Mouse (Mus musculus): ENCODE results near the gene P2rx5.

P2rx5 gene

DNA sequence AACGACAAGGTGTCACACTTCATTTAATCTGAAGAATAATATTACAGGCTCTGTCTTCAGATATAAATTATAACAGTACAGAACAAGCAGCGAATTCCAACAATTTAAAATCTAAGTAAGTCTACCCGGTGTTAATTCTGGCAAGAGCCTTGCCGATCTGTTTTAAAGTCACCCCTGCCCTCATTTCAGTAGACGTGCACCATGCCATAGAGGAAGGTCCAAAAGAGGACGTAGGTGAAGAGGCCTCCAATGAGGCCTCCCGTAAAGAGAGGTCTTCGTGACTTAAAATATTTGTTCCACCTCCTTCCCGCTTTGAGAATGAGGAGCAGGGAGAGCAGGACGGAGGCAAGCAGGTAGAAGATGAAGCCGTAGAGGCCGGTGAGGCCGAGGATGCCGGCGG is 16.0 kb downstream of the P2rx5 start:
- no peak for DNase-seq (ENCODE audit: low read depth)

DNA sequence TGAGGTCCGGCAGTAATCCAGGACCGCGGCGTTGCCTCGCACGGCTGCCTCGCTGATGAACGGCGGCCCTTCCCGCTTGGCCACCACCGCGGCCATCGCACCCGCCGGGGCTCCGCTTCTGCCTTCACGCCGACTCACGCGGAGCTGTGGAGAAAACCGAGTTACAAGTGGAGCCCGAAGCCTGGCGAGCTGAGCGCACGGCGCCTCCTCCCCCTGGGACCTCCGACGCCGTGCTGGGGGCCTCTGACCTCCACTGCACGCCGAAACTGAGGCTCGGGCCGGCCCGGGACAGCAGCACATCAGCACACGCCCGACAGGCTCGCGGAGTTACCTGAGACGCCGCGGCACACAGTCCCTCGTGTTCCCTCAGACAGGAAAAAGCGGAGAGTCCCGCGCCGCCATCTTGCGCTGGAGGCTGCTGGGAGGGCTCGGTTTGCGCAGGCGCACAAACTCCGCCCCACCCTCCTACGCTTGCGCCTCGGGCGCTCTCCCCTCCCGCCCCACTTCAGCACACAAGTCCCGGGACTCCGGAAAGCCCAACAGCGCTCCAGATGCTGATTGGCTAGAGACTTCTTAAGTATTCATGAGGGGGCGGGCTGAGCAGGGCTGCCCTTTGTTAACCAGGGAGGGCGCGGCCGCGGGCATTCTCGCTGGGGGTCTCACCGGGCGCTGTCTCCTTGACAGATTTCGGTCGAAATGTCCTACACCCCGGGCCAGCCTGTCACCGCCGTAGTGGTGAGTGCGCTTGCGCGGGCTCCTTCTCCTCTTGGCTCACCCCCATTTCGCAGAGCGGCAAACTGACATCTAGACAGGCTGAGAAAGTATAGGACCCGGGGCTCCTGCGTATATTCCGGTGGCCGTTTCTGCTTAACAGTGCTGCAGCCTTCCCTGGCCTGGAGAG is 16.6 kb downstream of the P2rx5 start, which contains the start of the genes Emc6 and Tax1bp3:
Emc6 (minus strand) TSS at position 430 of the 901 bp plus-strand sequence.
Tax1bp3 (plus strand) TSS at position 476 of the 901 bp plus-strand sequence.
- DNase-seq (ENCODE audit: low read depth), result peak; percentile 94

DNA sequence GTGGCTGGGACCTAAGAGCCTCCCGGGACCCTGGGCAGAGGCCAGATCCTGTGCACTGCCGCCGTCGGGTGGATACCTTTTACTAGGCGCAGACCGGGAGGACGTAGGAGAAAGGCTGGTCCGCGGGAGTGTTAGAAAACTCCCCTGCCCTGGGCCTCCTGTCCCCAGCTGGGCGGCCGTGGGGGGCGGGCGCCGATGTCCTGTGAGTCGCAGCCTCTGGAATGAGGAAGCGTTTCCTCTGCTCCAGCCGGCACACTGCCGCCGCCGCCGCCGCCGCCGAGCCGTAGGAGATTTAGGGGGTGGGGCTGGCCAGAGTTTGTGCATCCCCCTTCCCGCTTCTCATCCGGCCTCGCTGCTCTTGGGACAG is 17.3 kb downstream of the P2rx5 start:
- no peak for DNase-seq (ENCODE audit: low read depth)

DNA sequence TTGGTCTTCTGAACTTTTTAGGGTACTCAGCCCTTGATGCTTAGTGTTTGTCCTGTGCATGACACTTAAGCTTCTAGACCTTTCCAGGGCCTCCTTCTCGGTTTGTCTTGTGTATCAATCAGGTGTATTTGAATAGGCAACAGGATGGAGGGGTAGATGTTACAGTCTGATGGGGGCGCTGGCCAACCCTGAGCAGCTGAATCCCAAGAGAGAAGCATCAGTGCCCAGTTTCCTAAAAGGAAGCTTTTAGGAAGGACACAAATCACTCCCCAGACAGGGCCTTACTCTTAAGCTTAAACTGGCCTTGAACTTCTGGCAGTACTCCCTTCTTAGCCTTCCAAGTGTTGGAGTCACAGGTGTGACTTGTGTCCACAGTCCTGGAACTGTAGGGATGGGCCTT is 17.7 kb downstream of the P2rx5 start:
- DNase-seq (ENCODE audit: low read depth), result no peak

DNA sequence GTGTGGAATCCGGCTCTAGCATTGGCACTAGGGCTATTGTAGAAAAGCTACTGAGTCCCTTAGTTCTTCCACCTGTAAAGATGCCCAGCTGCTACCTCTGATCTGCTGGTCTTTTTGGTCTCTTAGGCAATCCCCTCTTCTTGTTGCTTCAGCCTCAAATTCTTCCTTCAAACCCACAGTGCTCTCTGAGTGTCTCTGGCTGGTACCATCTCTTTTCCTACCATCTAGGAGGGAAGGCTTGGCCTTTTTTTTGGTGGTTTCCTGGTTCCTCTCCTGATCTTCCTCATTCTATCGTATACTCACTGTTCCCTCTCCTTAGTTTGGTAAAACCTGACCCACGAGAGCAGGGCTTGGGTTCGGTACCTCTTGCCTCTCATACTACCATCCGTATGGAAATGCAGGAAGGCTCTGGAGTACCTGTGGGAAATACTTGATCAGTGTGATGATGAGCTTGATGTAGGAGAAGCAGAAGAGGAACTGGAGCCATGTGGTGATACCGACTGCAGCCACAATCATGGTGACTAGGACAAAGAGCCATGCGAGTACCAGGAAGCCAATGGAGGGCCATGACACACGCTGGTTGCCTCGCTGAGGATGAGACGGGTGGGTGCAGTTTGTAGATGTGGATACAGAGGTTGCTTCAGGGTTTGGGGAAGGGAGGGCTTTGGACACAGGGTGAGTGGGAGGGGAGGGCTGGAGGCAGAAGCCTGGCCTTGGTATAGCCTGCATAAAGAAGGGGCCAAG is 25.8 kb downstream of the P2rx5 start:
- DNase-seq (ENCODE audit: low read depth), result no peak

DNA sequence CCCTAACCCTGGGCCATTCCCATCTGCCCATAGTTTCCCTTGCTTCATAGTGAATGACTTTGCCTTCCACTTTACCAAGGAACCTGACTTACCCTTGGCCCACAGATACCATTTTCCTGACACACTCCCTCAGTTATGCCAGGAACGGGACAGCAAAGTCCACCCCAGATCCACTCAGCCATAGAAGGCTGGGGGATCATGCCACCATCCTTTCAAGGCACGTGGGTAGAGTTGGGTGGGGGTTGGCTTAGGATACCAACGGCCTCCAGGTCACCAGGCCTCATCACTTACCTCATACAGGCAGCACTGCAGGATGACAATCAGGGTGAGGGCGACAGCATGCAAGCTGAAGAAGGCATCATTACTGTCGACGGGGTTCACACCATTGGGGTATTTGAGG is 27.0 kb downstream of the P2rx5 start:
- DNase-seq (ENCODE audit: low read depth), result no peak

DNA sequence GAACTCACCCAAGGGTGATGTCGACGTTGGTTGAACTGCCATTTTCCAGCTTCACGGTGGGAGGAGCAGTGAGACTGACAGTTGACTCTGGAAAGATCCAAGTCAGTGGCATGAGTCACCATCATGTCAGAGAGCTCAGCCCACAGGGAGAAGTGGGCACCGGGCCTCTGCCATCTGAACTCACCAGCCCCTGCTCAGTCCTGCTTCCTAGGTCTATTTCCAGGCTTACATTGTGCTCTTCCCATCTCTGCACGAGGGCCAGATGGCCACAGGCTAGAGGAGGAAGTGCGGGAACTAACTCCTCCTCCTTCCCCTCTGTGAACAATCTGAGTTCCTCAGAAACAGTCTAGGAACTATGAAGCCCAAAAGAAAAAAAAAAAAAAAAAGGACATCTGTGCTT is 32.8 kb downstream of the P2rx5 start:
- no peak for DNase-seq (ENCODE audit: low read depth)

DNA sequence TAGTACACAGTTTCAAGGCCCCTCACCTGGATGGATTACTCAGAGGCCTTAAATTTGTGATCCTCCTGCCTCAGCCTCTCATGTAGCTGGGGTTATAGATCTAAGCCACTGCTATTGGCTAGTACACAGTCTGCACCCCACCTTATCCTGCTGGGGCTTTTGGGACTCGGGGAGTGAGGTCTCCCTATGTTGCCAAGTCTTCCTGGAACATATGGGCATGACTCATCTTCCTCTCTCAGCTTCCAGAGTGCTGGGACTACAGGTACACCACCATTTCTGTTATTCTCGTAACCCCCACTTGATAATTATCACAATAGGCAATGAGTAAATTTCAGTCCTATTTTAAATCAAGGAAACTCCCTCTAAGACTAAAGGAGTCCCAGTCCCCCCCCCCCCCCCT is 34.2 kb downstream of the P2rx5 start:
- DNase-seq (ENCODE audit: low read depth), result no peak

DNA sequence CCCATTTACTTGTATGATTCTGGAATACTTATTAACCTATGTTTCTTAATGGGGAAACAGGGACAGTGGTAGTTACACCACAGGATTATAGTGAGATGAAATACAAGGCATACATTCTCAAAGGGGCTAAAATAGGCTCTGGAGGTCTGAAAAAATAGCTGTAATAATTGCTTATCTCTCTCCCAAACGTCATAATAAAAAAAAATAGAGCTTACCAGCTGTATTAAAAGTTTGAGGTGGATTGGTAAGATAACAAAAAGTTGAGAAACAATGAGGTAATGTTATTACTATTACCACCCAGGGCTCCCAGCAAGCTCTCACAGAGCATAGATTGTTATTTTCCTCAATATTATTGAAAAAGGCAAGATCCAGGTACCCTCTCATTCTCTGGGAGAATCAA is 38.0 kb downstream of the P2rx5 start:
- no peak for DNase-seq (ENCODE audit: low read depth)

DNA sequence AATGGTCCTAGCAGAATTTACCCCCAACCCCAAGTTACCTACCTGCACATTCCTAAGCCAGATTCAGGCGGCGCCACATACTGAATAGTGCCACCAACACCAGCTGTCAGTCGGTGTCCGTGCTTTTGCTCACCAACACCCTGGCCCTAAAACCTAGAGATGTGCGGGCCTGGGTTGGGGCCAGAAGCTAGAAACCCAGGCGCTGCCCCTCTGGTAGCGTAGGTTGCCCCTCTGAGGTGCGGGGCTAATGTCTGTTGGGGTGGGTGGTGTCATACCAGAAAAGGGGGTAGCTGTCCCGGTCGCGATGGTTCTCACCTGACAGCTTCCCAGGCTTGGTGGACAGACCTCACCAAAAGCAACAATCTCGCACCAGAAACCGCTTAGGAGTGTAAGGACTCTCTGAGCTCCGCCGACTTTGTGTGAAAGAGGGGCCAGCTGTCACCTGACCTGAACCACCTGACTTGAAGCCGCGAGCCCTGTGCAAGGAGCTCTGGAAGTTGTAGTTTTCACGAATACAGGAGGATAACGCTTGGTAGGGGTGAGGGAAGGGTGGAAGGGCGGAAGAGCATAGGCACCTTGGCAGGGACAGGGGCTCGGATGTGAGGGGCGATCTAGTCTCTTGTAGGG is 38.5 kb downstream of the P2rx5 start, which contains the start of gene Ctns:
Ctns (minus strand) TSS at position 440 of the 627 bp plus-strand sequence.
- peak; percentile 74 for DNase-seq (ENCODE audit: low read depth)

DNA sequence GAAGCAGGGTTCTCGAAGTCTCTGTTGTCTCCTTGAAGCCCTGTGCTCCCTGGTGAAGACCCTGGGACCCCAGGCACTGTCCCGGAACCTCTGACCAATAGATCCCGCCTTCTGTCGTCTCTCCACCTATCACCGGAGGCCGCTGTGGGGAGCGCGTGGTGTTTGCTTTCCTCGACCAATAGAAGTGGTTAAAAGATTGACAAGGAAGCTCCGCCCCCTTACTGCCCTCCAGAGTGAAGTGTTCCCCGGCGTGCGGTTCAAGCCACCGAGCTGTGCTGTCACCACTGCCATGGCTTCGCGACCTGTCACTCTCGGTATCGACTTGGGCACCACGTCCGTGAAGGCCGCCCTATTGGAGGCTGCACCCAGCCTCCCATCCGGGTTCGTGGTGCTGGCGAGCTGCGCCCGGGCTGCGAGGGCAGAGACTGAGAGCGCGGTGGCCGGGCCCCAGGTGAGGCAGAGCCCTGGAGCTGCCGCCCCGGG is 39.0 kb downstream of the P2rx5 start, which contains the start of gene Shpk:
Shpk (plus strand) TSS at position 231 of the 483 bp plus-strand sequence.
- peak; percentile 97 for DNase-seq (ENCODE audit: low read depth)

DNA sequence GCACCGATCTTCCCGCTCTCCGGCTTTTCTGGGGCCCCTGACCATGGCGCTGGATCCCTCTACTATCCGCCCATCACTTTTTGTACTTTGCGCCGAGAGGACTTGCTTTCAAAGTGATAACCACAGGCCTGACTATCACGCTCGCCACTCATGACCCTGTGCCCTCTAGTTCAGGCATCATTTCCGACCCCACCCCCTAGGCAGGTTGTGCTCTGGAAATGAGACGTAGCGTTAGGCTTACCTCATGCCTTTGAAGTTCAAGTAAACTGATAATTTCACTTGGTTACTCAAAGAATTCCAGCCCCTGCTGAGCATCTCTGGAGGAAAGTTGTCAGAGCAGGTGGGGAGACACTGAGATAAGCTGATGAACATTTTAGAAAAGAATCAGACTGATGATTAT is 39.7 kb downstream of the P2rx5 start:
- DNase-seq (ENCODE audit: low read depth), result no peak

DNA sequence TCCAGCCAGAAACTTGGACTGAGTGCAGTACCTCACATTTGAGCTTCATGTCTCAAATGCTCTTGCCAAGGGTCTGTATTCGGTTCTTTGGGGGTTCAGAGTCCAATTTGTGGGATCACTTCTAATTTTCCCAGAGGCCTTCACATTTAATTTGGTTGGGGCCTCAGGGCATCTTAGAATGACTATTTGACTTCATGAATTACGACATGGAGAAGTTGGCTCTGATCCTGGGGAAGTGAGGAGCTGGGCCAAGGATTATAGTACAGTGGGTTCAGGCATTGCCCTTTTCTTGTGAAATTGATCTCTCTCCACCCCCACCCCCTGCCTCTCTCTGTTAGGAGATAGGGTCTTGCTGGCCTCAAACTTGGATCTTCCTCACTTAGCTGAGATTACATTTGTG is 40.8 kb downstream of the P2rx5 start:
- DNase-seq (ENCODE audit: low read depth), result no peak

DNA sequence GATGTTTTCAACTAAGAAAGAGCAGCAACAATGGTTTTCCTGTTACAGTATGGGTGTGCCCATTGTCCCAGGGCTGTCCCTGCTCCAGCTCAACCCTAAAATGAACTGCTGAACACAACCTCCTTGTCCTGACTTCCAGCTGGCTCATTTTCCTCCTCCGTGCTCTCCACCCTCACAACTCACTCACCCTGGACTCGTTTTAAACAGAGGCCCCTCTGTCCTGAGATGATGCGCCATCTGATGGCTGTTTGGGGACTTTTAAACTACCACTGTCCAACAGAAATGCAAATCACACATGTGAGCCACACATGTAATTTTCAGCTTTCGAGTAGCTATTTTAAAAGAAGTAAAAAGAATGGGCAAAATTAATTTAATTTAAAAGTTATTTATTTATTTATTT is 41.4 kb downstream of the P2rx5 start:
- DNase-seq (ENCODE audit: low read depth), result no peak

DNA sequence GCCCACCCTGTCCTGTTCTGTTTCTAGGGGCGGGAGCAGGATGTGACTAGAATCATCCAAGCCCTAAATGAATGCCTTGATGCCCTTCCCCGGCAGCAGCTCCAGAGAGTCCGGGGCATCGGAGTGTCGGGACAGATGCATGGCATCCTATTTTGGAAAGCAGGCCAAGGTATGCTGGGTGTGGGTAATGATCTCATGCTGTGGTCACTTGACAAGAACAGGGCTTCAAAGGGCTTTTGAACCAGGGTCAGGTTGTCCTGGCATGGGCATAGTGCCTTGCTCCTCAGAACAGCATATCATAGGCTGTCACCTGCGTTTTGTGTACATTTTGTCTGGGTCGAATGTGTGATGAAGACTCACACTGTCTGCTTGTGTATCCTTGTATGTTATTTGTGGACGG is 43.7 kb downstream of the P2rx5 start:
- DNase-seq (ENCODE audit: low read depth), result no peak

DNA sequence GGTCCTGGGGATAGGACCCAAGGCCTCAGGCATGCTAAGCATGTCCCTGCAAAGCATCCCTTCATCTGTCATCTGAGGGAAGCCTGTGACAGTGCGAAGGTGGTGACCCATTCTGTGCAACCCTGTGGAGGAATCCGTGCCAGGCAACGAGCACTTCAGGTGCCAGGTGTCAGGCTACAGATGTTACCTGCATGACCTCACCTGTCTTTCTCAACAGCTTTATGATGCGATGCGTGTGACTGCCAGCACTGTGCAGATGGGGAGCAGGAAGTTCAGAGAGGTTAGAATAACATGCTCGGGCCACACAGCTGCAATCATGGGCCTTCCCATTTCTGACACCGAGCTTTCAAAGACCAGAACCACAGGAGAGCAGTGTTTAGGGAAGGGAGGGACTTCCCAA is 45.0 kb downstream of the P2rx5 start:
- DNase-seq (ENCODE audit: low read depth), result no peak

DNA sequence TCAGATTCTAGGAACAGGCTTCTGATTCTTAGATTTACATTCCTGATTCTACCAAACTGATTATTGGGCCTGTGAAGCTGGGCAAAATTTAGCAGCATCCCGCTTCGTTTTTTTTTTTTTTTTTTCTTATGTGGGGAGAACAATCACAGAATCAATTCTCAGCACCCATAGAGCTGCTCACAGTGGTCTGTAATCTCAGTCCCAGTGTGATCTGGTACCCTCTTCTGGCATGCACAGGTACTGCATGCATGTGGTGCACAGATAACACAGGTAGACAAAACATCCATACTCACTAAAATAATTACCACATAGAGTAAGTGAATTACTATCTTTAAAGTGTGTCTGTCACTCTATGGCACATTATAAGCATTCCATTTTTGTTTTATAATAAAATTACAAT is 47.4 kb downstream of the P2rx5 start:
- no peak for DNase-seq (ENCODE audit: low read depth)

DNA sequence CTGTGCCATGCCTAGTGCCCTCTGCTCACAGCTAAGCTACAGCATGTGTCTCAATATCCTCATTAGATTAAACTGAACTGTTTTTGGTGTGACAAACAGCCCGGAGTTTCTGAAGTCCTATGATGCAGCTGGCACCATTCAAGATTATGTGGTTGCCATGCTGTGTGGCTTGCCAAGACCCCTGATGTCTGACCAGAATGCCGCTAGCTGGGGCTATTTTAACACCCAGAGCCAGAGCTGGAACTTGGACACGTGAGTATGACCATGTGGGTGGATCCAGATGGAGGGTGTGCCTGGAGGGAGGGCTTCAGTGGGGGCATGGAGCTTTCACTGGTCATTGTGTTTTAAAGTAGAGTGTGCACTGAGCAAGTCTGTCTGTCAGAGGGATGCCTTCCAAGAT is 53.7 kb downstream of the P2rx5 start:
- DNase-seq (ENCODE audit: low read depth), result no peak

DNA sequence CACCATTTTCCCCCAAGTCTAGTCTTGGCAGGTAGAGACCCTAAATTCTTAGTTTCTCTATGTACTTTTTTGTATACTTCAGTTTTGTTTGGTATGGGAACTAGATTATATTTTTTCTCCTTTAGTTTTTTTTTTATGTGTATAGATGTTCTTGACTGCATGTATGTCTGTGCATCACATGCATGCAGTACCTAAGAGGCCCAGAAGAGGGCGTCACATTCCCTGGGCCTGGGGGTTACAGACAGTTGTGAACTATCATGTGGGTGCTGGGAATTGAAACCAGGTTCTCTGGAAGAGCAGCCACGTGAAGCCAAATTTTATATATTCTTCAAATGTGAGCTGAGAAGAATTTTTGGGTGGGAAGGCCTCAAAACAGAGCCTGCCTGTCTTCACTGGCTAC is 59.5 kb downstream of the P2rx5 start:
- no peak for DNase-seq (ENCODE audit: low read depth)

DNA sequence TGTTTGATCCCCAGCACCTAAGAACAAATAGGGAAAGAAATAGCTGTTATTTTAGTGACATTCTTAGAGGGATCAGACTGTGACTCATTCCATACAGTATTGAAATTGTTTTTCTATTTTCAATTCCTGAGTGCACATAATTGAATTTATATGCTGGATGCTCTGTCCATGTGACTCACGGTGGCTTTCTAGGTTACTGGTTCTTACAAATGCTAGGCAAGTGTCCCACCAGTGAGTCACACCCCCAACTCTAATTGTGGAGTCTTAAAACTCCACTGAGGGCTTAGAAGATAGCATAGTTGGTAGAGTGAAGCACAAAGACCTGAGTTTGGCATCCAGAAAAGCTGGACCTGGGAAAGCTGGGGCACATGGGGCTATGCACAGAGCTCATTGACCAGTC is 60.4 kb downstream of the P2rx5 start:
- no peak for DNase-seq (ENCODE audit: low read depth)
